Mouse (Mus musculus) stomach, embryonic 14.5 days (tissue): Measurements from ENCODE around the gene Zfp335. TPM values are rescaled to one million over a fixed set of nuclear protein-coding genes. Genes with fewer than 3 reads are reported as not detected.

Experiments used
- ATAC-seq: fragments of 200-750 bp; cut with Nextera tagmentation; 2 replicates; pipeline ENCODE4 v1.8.0; 2017; ENCODE audit warnings: low read depth, moderate TSS enrichment; ENCODE audit not compliant: insufficient number of reproducible peaks, insufficient read depth, low FRiP score
- H3K27ac ChIP-seq: fragments of 300-500 bp; sonication (generic); 2 replicates; pipeline ENCODE4 v1.5.1; 2014; ENCODE audit warnings: mild to moderate bottlenecking, low read length, moderate library complexity, mixed read lengths
- H3K27me3 ChIP-seq: fragments of 300-500 bp; sonication (generic); 2 replicates; pipeline ENCODE4 v1.6.1; 2014; ENCODE audit warnings: low read length, control low read depth, mixed read lengths; ENCODE audit not compliant: control insufficient read depth, insufficient read depth
- H3K36me3 ChIP-seq: fragments of 300-500 bp; sonication (generic); 2 replicates; pipeline ENCODE4 v1.6.1; 2014; ENCODE audit warnings: mild to moderate bottlenecking, control low read depth, low read length, moderate library complexity, mixed read lengths; ENCODE audit not compliant: control insufficient read depth, insufficient read depth
- H3K4me1 ChIP-seq: fragments of 300-500 bp; sonication (generic); 2 replicates; pipeline ENCODE4 v1.6.1; 2014; ENCODE audit warnings: low read length, control low read depth, mixed read lengths; ENCODE audit not compliant: control insufficient read depth, insufficient read depth
- H3K4me2 ChIP-seq: fragments of 300-500 bp; sonication (generic); replicated peaks from 2 replicates; pipeline ENCODE4 v1.6.1; 2014; ENCODE audit warnings: low read depth, low read length, control low read depth
- H3K4me3 ChIP-seq: fragments of 300-500 bp; sonication (generic); 2 replicates; pipeline ENCODE4 v1.5.1; 2014; ENCODE audit warnings: low read depth, low read length, control low read depth
- H3K9ac ChIP-seq: fragments of 300-500 bp; sonication (generic); replicated peaks from 2 replicates; pipeline ENCODE4 v1.6.1; 2014; ENCODE audit warnings: low read depth, mild to moderate bottlenecking, control low read depth, low read length, moderate library complexity, mixed read lengths
- H3K9me3 ChIP-seq: fragments of 300-500 bp; sonication (generic); 2 replicates; pipeline ENCODE4 v1.6.1; 2016; ENCODE audit warnings: low read depth, low read length, control low read depth; ENCODE audit not compliant: control insufficient read depth
- WGBS: fragments of 180-500 bp; shearing (Covaris S2); extraction: QIAGEN DNeasy Blood & Tissue Kit; methylation state at CpG from one replicate; pipeline ENCODE4 v1.1.7; 2014; 5-methylcytosine and 5-hydroxymethylcytosine counted together
- polyA plus RNA-seq: library from polyadenylated mRNA; unstranded; fragments of >200 nt; fragmentation: Nextera tagmentation; extraction: Ambion mirVana; gene quantifications from 2 replicates; pipeline ENCODE4 v1.2.1, GENCODE M21; 2014

The Zfp335 gene
- polyA plus RNA-seq, 1 experiment from 2014 or later = 12.7 TPM

- H3K27ac ChIP-seq = no peak overlapping the region
- WGBS = 86% methylated on average over 3 of the region's 3 CpGs
- no peaks in the 10 kb centered on the region for H3K27me3 ChIP-seq
- no peak overlapping the region for H3K4me2 ChIP-seq
- H3K36me3 ChIP-seq = peaks cover 50% of the 10 kb centered on the region
- H3K4me3 ChIP-seq = no peak overlapping the region
- no peak for ATAC-seq
- peaks cover 16% of the 10 kb centered on the region; the same call in 1 of the 2 replicates for H3K4me1 ChIP-seq
- H3K9ac ChIP-seq = no peak overlapping the region
- H3K9me3 ChIP-seq = peaks cover 5% of the 10 kb centered on the region
These were observed 2.5 kb downstream of the Zfp335 start for GRCm38 (mm10) chr2:164909100-164909499.

DNA sequence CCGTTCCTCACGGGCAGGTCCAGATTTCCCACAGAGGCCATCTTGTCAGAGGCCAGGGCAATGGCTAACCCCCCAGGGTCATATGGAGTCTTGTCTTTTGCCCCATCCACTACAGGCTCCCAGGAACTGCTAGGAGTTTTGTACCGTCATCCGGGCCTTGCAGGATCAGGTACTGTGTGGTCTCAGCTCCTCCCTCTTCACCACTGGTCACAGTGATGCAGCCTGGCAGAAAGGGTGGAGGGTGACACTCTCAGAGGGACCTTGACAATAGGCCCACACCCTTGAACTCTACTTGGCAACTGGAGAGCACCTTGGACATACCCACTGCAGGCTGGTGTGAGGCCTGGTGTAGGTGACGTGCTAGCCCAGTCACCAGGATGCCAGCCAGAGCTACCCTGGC is 3.5 kb downstream of the Zfp335 start:
- ATAC-seq = no peak

GRCm38 (mm10) chr2:164907511-164907910 is 4.0 kb downstream of the Zfp335 start:
- Histone ChIP-seq H3K4me2 (no peak overlapping the region), H3K9me3 (peaks cover 5% of the 10 kb centered on the region), H3K36me3 (peaks cover 64% of the 10 kb centered on the region), H3K9ac (no peak overlapping the region), H3K4me3 (no peak overlapping the region), H3K27ac (no peak overlapping the region), H3K4me1 (peaks cover 15% of the 10 kb centered on the region; the same call in 1 of the 2 replicates), H3K27me3 (no peaks in the 10 kb centered on the region)
- no peak for ATAC-seq
- 94% methylated on average over 12 of the region's 12 CpGs for WGBS

More for the DNA sequence above, 3.5 kb downstream of the Zfp335 start:
- Histone ChIP-seq H3K4me1 (peaks cover 16% of the 10 kb centered on the region; the same call in 1 of the 2 replicates), H3K4me3 (no peak overlapping the region), H3K4me2 (no peak overlapping the region), H3K36me3 (peaks cover 59% of the 10 kb centered on the region), H3K27ac (no peak overlapping the region), H3K9ac (no peak overlapping the region), H3K9me3 (peaks cover 5% of the 10 kb centered on the region), H3K27me3 (no peaks in the 10 kb centered on the region)
- 95% methylated on average over 5 of the region's 5 CpGs for WGBS

GRCm38 (mm10) chr2:164906071-164906470 is 5.5 kb downstream of the Zfp335 start:
- Histone ChIP-seq H3K36me3 (peaks cover 79% of the 10 kb centered on the region), H3K27me3 (no peaks in the 10 kb centered on the region), H3K9ac (no peak overlapping the region), H3K9me3 (peaks cover 5% of the 10 kb centered on the region), H3K27ac (no peak overlapping the region), H3K4me3 (no peak overlapping the region), H3K4me2 (no peak overlapping the region), H3K4me1 (peaks cover 12% of the 10 kb centered on the region; the same call in 1 of the 2 replicates)
- no peak for ATAC-seq
- 96% methylated on average over 4 of the region's 4 CpGs for WGBS

GRCm38 (mm10) chr2:164903496-164903895 is 8.1 kb downstream of the Zfp335 start:
- 77% methylated on average over 1 of the region's 1 CpGs for WGBS
- Histone ChIP-seq H3K36me3 (peaks cover 95% of the 10 kb centered on the region), H3K9me3 (peaks cover 5% of the 10 kb centered on the region), H3K27me3 (no peaks in the 10 kb centered on the region), H3K4me3 (no peak overlapping the region), H3K4me2 (no peak overlapping the region), H3K27ac (no peak overlapping the region), H3K4me1 (no peaks in the 10 kb centered on the region), H3K9ac (no peak overlapping the region)
- no peak for ATAC-seq

DNA sequence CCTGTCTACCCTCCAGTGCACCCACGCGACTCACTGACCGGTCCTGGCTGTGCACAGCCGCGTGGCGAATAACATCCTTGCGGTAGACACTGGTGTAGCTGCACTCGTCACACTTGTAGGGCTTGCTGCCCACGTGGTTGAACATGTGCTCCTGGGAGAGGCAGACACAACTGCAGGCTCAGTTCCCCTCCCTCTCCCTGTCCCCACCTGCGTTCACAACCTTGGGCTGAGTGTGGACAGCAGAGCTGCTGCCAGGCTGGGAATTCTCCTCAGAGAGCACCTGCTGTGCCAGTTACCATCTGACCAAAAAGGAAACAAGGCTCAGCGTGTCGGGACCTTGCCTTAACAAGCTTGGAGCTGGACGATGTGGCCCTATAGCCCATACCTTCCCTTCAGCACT is 10.2 kb downstream of the Zfp335 start:
- peaks cover 5% of the 10 kb centered on the region for H3K9me3 ChIP-seq
- H3K36me3 ChIP-seq = peaks cover 95% of the 10 kb centered on the region
- no peaks in the 10 kb centered on the region for H3K4me1 ChIP-seq
- no peaks in the 10 kb centered on the region for H3K27me3 ChIP-seq
- 90% methylated on average over 13 of the region's 13 CpGs for WGBS
- H3K4me2 ChIP-seq = no peak overlapping the region
- H3K9ac ChIP-seq = no peak overlapping the region
- H3K27ac ChIP-seq = no peak overlapping the region
- no peak for ATAC-seq
- no peak overlapping the region for H3K4me3 ChIP-seq

DNA sequence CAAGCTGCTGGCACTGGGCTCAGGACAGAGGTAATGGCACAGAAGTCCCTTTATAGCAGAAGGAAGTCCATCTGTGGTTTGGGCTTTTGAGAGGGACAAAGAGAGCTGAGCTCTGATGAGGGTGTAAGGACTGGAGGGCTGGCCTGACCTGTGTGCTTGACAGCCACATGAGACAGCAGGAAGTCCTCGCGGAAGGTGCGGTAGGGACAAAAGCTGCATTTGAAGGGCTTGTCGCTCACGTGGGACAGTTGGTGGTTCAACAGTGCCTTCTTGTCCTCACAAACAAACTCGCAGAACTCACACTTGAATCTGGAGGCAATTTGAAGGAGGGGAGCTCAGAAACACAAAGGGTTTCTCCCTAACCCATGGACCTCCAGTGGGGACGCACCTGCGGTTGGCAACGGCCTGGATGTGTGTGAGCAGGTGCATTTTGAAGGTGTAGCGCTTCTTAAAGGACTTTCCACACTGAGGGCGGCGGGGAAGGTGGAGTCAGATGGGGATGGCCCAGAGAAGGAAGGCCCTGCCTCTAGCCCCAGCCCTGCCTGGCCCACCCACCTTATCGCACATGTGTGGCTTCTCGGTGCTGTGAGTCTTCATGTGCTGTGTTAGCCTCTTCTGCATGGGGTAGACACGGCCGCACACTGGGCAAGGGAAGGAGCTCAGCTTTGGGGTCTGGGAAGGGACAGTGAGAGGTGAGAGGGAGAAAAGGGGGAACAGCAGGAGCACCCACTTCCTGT is 11.7 kb downstream of the Zfp335 start:
- 92% methylated on average over 16 of the region's 16 CpGs for WGBS
- no peak for ATAC-seq
- peaks cover 95% of the 10 kb centered on the region for H3K36me3 ChIP-seq

DNA sequence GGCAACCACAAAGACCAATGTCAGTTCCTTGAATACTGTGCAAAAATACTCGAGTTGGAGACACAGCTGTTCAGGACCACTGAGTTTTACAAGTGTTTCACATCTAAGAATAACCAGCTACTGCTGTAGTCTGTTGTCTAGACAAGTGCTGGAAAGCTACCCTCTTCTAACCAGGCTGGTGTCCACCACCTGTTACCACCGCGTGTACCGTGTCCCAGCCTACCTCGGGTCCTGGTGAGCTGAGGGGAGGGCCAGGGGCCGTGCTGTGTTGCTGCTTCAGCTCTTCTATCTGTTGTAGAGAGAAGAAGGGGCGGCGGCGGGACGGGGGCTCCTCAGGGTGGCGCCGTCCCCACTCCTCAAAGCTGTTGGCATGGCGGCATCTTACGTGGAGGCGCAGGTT is 12.5 kb downstream of the Zfp335 start:
- no peak for ATAC-seq
- H3K36me3 ChIP-seq = peaks cover 95% of the 10 kb centered on the region
- H3K4me3 ChIP-seq = no peak overlapping the region

More for the DNA sequence above, 11.7 kb downstream of the Zfp335 start:
- no peaks in the 10 kb centered on the region for H3K27me3 ChIP-seq
- H3K4me1 ChIP-seq = no peaks in the 10 kb centered on the region
- H3K9ac ChIP-seq = no peak overlapping the region
- H3K4me2 ChIP-seq = no peak overlapping the region
- no peak overlapping the region for H3K27ac ChIP-seq
- H3K4me3 ChIP-seq = no peak overlapping the region
- H3K9me3 ChIP-seq = no peaks in the 10 kb centered on the region

GRCm38 (mm10) chr2:164898008-164898407 is 13.5 kb downstream of the Zfp335 start:
- no peak overlapping the region for H3K4me2 ChIP-seq
- no peaks in the 10 kb centered on the region for H3K27me3 ChIP-seq
- 88% methylated on average over 7 of the region's 7 CpGs for WGBS
- H3K36me3 ChIP-seq = peaks cover 96% of the 10 kb centered on the region
- ATAC-seq = no peak
- H3K9me3 ChIP-seq = no peaks in the 10 kb centered on the region
- H3K4me1 ChIP-seq = no peaks in the 10 kb centered on the region
- no peak overlapping the region for H3K4me3 ChIP-seq
- no peak overlapping the region for H3K27ac ChIP-seq
- no peak overlapping the region for H3K9ac ChIP-seq

More for the DNA sequence above, 12.5 kb downstream of the Zfp335 start:
- no peak overlapping the region for H3K4me2 ChIP-seq
- no peaks in the 10 kb centered on the region for H3K4me1 ChIP-seq
- no peaks in the 10 kb centered on the region for H3K27me3 ChIP-seq
- 94% methylated on average over 15 of the region's 15 CpGs for WGBS
- H3K9me3 ChIP-seq = no peaks in the 10 kb centered on the region
- H3K27ac ChIP-seq = no peak overlapping the region
- H3K9ac ChIP-seq = no peak overlapping the region
